Mouse (Mus musculus): ENCODE data around the gene Rhox10. TPM values are rescaled to one million over a fixed set of nuclear protein-coding genes. Genes with fewer than 3 reads are reported as not detected.
"Not testable (repeated sequence)": the region's sequence is repeated elsewhere in the genome, so short reads cannot be mapped to it uniquely, and the experiment has no call there.

The Rhox10 gene
- not detected in 2 replicates for polyA plus RNA-seq (2012; rRNA removed)

GRCm38 (mm10) chrX:38066175-38066574 lies at the start of gene Rhox10:
TSS of gene Rhox10 (plus strand) at chrX:38066475.
- WGBS = 83% methylated on average over 11 of the region's 11 CpGs
- no peak for DNase-seq (ENCODE audit: low read depth, low spot score)

GRCm38 (mm10) chrX:38018597-38018996 lies 47.7 kb upstream of the Rhox10 start, which contains the start of gene Btg1-ps1:
TSS of gene Btg1-ps1 (minus strand) at chrX:38018815.
- DNase-seq (ENCODE audit: low read depth, low spot score) = not testable (repeated sequence)

- DNase-seq (ENCODE audit: low read depth, low spot score) = no peak
- 61% methylated on average over 2 of the region's 2 CpGs for WGBS
Measured at GRCm38 (mm10) chrX:38033841-38034240, 32.4 kb upstream of the Rhox10 start.

GRCm38 (mm10) chrX:38039666-38040065 lies 26.6 kb upstream of the Rhox10 start:
- 93% methylated on average over 5 of the region's 5 CpGs for WGBS
- no peak for DNase-seq (ENCODE audit: low read depth, low spot score)

- DNase-seq (ENCODE audit: low read depth, low spot score) = not testable (repeated sequence)
Measured at GRCm38 (mm10) chrX:38043014-38043413, 23.3 kb upstream of the Rhox10 start, which contains the start of gene Btg1-ps2. TSS of gene Btg1-ps2 (minus strand) at chrX:38043114.

- no peak for DNase-seq (ENCODE audit: low read depth, low spot score)
- WGBS = 0% methylated on average over 1 of the region's 1 CpGs
Measured at GRCm38 (mm10) chrX:38061544-38061943, 4.7 kb upstream of the Rhox10 start.

GRCm38 (mm10) chrX:38084226-38084625 lies 18.0 kb downstream of the Rhox10 start:
- 17% methylated on average over 12 of the region's 12 CpGs for WGBS
- no peak for DNase-seq (ENCODE audit: low read depth, low spot score)

GRCm38 (mm10) chrX:38085041-38085440 lies 18.8 kb downstream of the Rhox10 start, which contains the start of gene Rhox11:
TSS of gene Rhox11 (minus strand) at chrX:38085141.
- no peak for DNase-seq (ENCODE audit: low read depth, low spot score)
- 73% methylated on average over 9 of the region's 9 CpGs for WGBS

- WGBS = 63% methylated on average over 4 of the region's 4 CpGs
- no peak for DNase-seq (ENCODE audit: low read depth, low spot score)
Measured at GRCm38 (mm10) chrX:38110807-38111206, 44.5 kb downstream of the Rhox10 start, which contains the start of gene Rhox12. TSS of gene Rhox12 (minus strand) at chrX:38110907.

- DNase-seq (ENCODE audit: low read depth, low spot score) = no peak
- WGBS = 95% methylated on average over 20 of the region's 20 CpGs
Measured at GRCm38 (mm10) chrX:38120982-38121381, 54.7 kb downstream of the Rhox10 start, which contains the start of gene Rhox13. TSS of gene Rhox13 (plus strand) at chrX:38121219.

Other genes with a start within 250 kb of the Rhox10 start
- 0.15 TPM in 1 of 2 replicates, not detected in the other for gene Rhox6, start 239.6 kb upstream of the Rhox10 start, polyA plus RNA-seq (2012; rRNA removed)
- gene Rhox7a, start 234.8 kb upstream of the Rhox10 start, polyA plus RNA-seq (2012; rRNA removed) = not detected in 2 replicates
- not detected in 2 replicates for gene Rhox8, start 187.5 kb upstream of the Rhox10 start, polyA plus RNA-seq (2012; rRNA removed)
- not detected in 2 replicates for gene Rhox7b, start 169.2 kb upstream of the Rhox10 start, polyA plus RNA-seq (2012; rRNA removed)
- not detected in 2 replicates for gene Rhox9, start 164.7 kb upstream of the Rhox10 start, polyA plus RNA-seq (2012; rRNA removed)
- gene Btg1-ps1, start 47.7 kb upstream of the Rhox10 start, polyA plus RNA-seq (2012; rRNA removed) = not detected in 2 replicates
- not detected in 2 replicates for gene Btg1-ps2, start 23.4 kb upstream of the Rhox10 start, polyA plus RNA-seq (2012; rRNA removed)
- gene Rhox11, start 18.7 kb downstream of the Rhox10 start, polyA plus RNA-seq (2012; rRNA removed) = not detected in 2 replicates
- gene Rhox12, start 44.4 kb downstream of the Rhox10 start, polyA plus RNA-seq (2012; rRNA removed) = not detected in 2 replicates
- not detected in 2 replicates for gene Rhox13, start 54.7 kb downstream of the Rhox10 start, polyA plus RNA-seq (2012; rRNA removed)
- gene Zbtb33, start 123.3 kb downstream of the Rhox10 start, polyA plus RNA-seq (2012; rRNA removed) = 1.9 and 4.6 TPM in 2 replicates
- 0.19 and 0.36 TPM in 2 replicates for gene Tmem255a, start 186.0 kb downstream of the Rhox10 start, polyA plus RNA-seq (2012; rRNA removed)
- gene Atp1b4, start 249.7 kb downstream of the Rhox10 start, polyA plus RNA-seq (2012; rRNA removed) = not detected in 2 replicates